ENCODE assay signal across 27 mouse cellular contexts in genomic region chr4:154109850-154110243, GRCm38 (mm10). TPM values are rescaled to one million over a fixed set of nuclear protein-coding genes. Genes with fewer than 3 reads are reported as not detected.
A peak's percentile ranks its signal among the peaks of the same experiment; 100 is the strongest.
DNase-seq lines count a peak whose midpoint lies in the region; ATAC-seq and TF ChIP-seq lines count a peak whose summit lies in the region.
"Had no signal": no experiment of that assay in that cellular context is flagged by ENCODE, and none has a peak within 500 bp of the region (broad histone marks: within the 10 kb centered on the region; RNA-seq: fewer than 3 reads in every experiment).

No protein-coding gene starts in this region.

- 75% methylated on average over 11 of the region's 11 CpGs for WGBS in forebrain, embryonic 15.5 days
- 91% methylated on average over 11 of the region's 11 CpGs for WGBS in forebrain, embryonic 14.5 days
- 85% methylated on average over 11 of the region's 11 CpGs for WGBS in hindbrain, embryonic 15.5 days
- 79% methylated on average over 11 of the region's 11 CpGs for WGBS in hindbrain, embryonic 14.5 days

- H3K27me3 ChIP-seq in forebrain, embryonic 15.5 days, result no peaks in the 10 kb centered on the region
- H3K27me3 ChIP-seq in forebrain, embryonic 14.5 days (replicated peaks; ENCODE audit: control insufficient read depth, insufficient read depth, low read length), result no peaks in the 10 kb centered on the region
- H3K27me3 ChIP-seq in hindbrain, embryonic 15.5 days, result 0 out of 2 replicates have a peak, but pooled peaks cover 3% of the 10 kb centered on the region
- H3K27me3 ChIP-seq in hindbrain, embryonic 14.5 days (ENCODE audit: control insufficient read depth, insufficient read depth, low read length), result 0 out of 2 replicates have a peak, but pooled peaks cover 2% of the 10 kb centered on the region

- no peak overlapping the region for H3K4me3 ChIP-seq in forebrain, embryonic 15.5 days
- no peak overlapping the region for H3K4me3 ChIP-seq in forebrain, embryonic 14.5 days (ENCODE audit: low read depth, low read length)
- H3K4me3 ChIP-seq in hindbrain, embryonic 15.5 days, result no peak overlapping the region
- H3K4me3 ChIP-seq in hindbrain, embryonic 14.5 days (replicated peaks; ENCODE audit: low read length), result no peak overlapping the region
- peak overlapping the region; percentile 13; the same call in 1 of the 2 replicates for H3K4me3 ChIP-seq in layer of hippocampus, adult 2 months
- H3K4me3 ChIP-seq: embryonic facial prominence, embryonic 12.5 days; embryonic facial prominence, embryonic 15.5 days; heart, adult 2 months; heart, embryonic 10.5 days; heart, embryonic 13.5 days had no signal

- no peaks in the 10 kb centered on the region for H3K36me3 ChIP-seq in forebrain, embryonic 15.5 days
- H3K36me3 ChIP-seq in forebrain, embryonic 14.5 days (ENCODE audit: control insufficient read depth, insufficient read depth, low read length), result no peaks in the 10 kb centered on the region
- no peaks in the 10 kb centered on the region for H3K36me3 ChIP-seq in hindbrain, embryonic 15.5 days
- no peaks in the 10 kb centered on the region for H3K36me3 ChIP-seq in hindbrain, embryonic 14.5 days (replicated peaks; ENCODE audit: control insufficient read depth, insufficient read depth)
- H3K36me3 ChIP-seq: embryonic facial prominence, embryonic 12.5 days; embryonic facial prominence, embryonic 15.5 days; heart, embryonic 10.5 days; heart, embryonic 13.5 days had no signal

- no peaks in the 10 kb centered on the region for H3K9me3 ChIP-seq in forebrain, embryonic 15.5 days
- no peaks in the 10 kb centered on the region for H3K9me3 ChIP-seq in forebrain, embryonic 14.5 days (replicated peaks; ENCODE audit: control insufficient read depth, low read length)
- H3K9me3 ChIP-seq in hindbrain, embryonic 15.5 days, result no peaks in the 10 kb centered on the region
- H3K9me3 ChIP-seq in hindbrain, embryonic 14.5 days (ENCODE audit: control insufficient read depth, low read length), result no peaks in the 10 kb centered on the region
- H3K9me3 ChIP-seq: embryonic facial prominence, embryonic 12.5 days; embryonic facial prominence, embryonic 15.5 days; heart, embryonic 10.5 days; heart, embryonic 13.5 days had no signal

- TF ChIP-seq CTCF in layer of hippocampus, adult 2 months (conservative IDR thresholded peaks at IDR 0.05), result no peak

- no peak for DNase-seq in forebrain, embryonic 14.5 days (ENCODE audit: low spot score)
- no peak for DNase-seq in hindbrain, embryonic 14.5 days (ENCODE audit: low spot score)
- DNase-seq in layer of hippocampus, adult 2 months (ENCODE audit: low spot score in 2 of 2), result no peak
- no peak for DNase-seq in layer of hippocampus, adult 9-10 months (ENCODE audit: low spot score)
- no peak for DNase-seq in thymus, postnatal 0 days (ENCODE audit: low spot score)
- DNase-seq: adrenal gland, adult 8-10 months; adrenal gland, postnatal 25 days; gastrocnemius, postnatal 36 days; heart, adult 2 months; heart, postnatal 14 days; heart, postnatal 4 days; kidney, adult 18-20 months; kidney, adult 9 months had no signal

- no peak; the same call in 1 of the 2 replicates for ATAC-seq in forebrain, embryonic 15.5 days (replicated peaks)
- no peak for ATAC-seq in forebrain, embryonic 14.5 days
- ATAC-seq in hindbrain, embryonic 15.5 days (ENCODE audit: low FRiP score, low read depth), result no peak
- no peak for ATAC-seq in hindbrain, embryonic 14.5 days (ENCODE audit: low FRiP score)
- ATAC-seq: activated CD4-positive, CD25-positive, alpha-beta regulatory T cell, adult 4 months; CD4-positive, CD25-positive, alpha-beta regulatory T cell, adult 4 months; inflammation-experienced regulatory T-cells, adult 6 months; intestine, embryonic 16.5 days had no signal

- H3K27ac ChIP-seq in forebrain, embryonic 15.5 days (replicated peaks), result peak overlapping the region; percentile 41
- no peak overlapping the region for H3K27ac ChIP-seq in forebrain, embryonic 14.5 days (ENCODE audit: low read depth, low read length)
- no peak overlapping the region for H3K27ac ChIP-seq in hindbrain, embryonic 15.5 days (replicated peaks)
- no peak overlapping the region for H3K27ac ChIP-seq in hindbrain, embryonic 14.5 days
- no peak overlapping the region for H3K27ac ChIP-seq in layer of hippocampus, adult 2 months
- H3K27ac ChIP-seq: embryonic facial prominence, embryonic 12.5 days; embryonic facial prominence, embryonic 15.5 days; heart, adult 2 months; heart, embryonic 10.5 days; heart, embryonic 13.5 days had no signal

- 0 out of 2 replicates have a peak overlapping the region, but pooled peaks have one; percentile 5 for H3K4me2 ChIP-seq in forebrain, embryonic 15.5 days (replicated peaks)
- no peak overlapping the region for H3K4me2 ChIP-seq in forebrain, embryonic 14.5 days (ENCODE audit: low read length)
- H3K4me2 ChIP-seq in hindbrain, embryonic 15.5 days, result peak overlapping the region; percentile 23; the same call in 1 of the 2 replicates
- H3K4me2 ChIP-seq in hindbrain, embryonic 14.5 days (replicated peaks), result no peak overlapping the region
- H3K4me2 ChIP-seq: embryonic facial prominence, embryonic 12.5 days; embryonic facial prominence, embryonic 15.5 days; heart, embryonic 13.5 days had no signal

- H3K9ac ChIP-seq in forebrain, embryonic 15.5 days (replicated peaks), result no peak overlapping the region
- H3K9ac ChIP-seq in forebrain, embryonic 14.5 days (ENCODE audit: low read length), result no peak overlapping the region
- no peak overlapping the region for H3K9ac ChIP-seq in hindbrain, embryonic 15.5 days
- H3K9ac ChIP-seq in hindbrain, embryonic 14.5 days, result no peak overlapping the region
- H3K9ac ChIP-seq: embryonic facial prominence, embryonic 12.5 days; embryonic facial prominence, embryonic 15.5 days; heart, embryonic 13.5 days had no signal

- H3K4me1 ChIP-seq in forebrain, embryonic 15.5 days, result peaks cover 8% of the 10 kb centered on the region; the same call in 1 of the 2 replicates
- H3K4me1 ChIP-seq in forebrain, embryonic 14.5 days (ENCODE audit: control insufficient read depth, insufficient read depth, low read length), result no peaks in the 10 kb centered on the region; the same call in 1 of the 2 replicates
- 0 out of 2 replicates have a peak, but pooled peaks cover 5% of the 10 kb centered on the region for H3K4me1 ChIP-seq in hindbrain, embryonic 15.5 days (replicated peaks)
- H3K4me1 ChIP-seq in hindbrain, embryonic 14.5 days (replicated peaks; ENCODE audit: control insufficient read depth, insufficient read depth, low read length), result no peaks in the 10 kb centered on the region

RNA-seq across cellular contexts. Expression of gene Trp73, which starts 30.2 kb away (rescaled TPM):
- polyA plus RNA-seq in forebrain, embryonic 15.5 days (2015; fragmentation: Nextera tagmentation; extraction: Ambion mirVana), result 5.6 and 5.9 TPM in 2 replicates
- polyA plus RNA-seq in forebrain, embryonic 14.5 days (2014; fragmentation: Nextera tagmentation; extraction: Ambion mirVana), result 4.6 and 5.4 TPM in 2 replicates
- 0.31 and 0.92 TPM in 2 replicates for polyA plus RNA-seq in hindbrain, embryonic 15.5 days (2015; fragmentation: Nextera tagmentation; extraction: Ambion mirVana)
- 0.68 and 0.96 TPM in 2 replicates for polyA plus RNA-seq in hindbrain, embryonic 14.5 days (2014; fragmentation: Nextera tagmentation; extraction: Ambion mirVana)
- total RNA-seq in layer of hippocampus, adult 2 months (2021), result 1 to 10 TPM; 3.3 to 3.6 TPM
- 0.55 and 0.76 TPM in 2 replicates for polyA plus RNA-seq in thymus, postnatal 0 days (2015; fragmentation: Nextera tagmentation; extraction: Ambion mirVana)
- total RNA-seq: adrenal gland, postnatal 25 days; common myeloid progenitor, adult 5-6 weeks; gastrocnemius, adult 18-20 months; gastrocnemius, postnatal 10 days; gastrocnemius, postnatal 36 days; granulocyte monocyte progenitor cell, adult 5-6 weeks; heart, adult 2 months; heart, postnatal 4 days had no signal
- polyA plus RNA-seq: activated CD4-positive, CD25-positive, alpha-beta regulatory T cell, adult 4 months; CD4-positive, CD25-positive, alpha-beta regulatory T cell, adult 4 months had no signal

RNA-seq across cellular contexts. Expression of gene Wrap73, which starts 32.3 kb away (rescaled TPM):
- polyA plus RNA-seq in forebrain, embryonic 15.5 days (2015; fragmentation: Nextera tagmentation; extraction: Ambion mirVana), result 58.3 and 62.1 TPM in 2 replicates
- 64.2 and 69.7 TPM in 2 replicates for polyA plus RNA-seq in forebrain, embryonic 14.5 days (2014; fragmentation: Nextera tagmentation; extraction: Ambion mirVana)
- 41.3 and 45.5 TPM in 2 replicates for polyA plus RNA-seq in hindbrain, embryonic 15.5 days (2015; fragmentation: Nextera tagmentation; extraction: Ambion mirVana)
- polyA plus RNA-seq in hindbrain, embryonic 14.5 days (2014; fragmentation: Nextera tagmentation; extraction: Ambion mirVana), result 35.3 and 36.3 TPM in 2 replicates
- total RNA-seq in layer of hippocampus, adult 2 months (2021), result 10 to 100 TPM; 32.4 to 33.3 TPM
- 37.0 and 38.8 TPM in 2 replicates for polyA plus RNA-seq in thymus, postnatal 0 days (2015; fragmentation: Nextera tagmentation; extraction: Ambion mirVana)

RNA-seq across cellular contexts. Expression of gene Tprgl, which starts 50.6 kb away (rescaled TPM):
- 164 and 171 TPM in 2 replicates for polyA plus RNA-seq in forebrain, embryonic 15.5 days (2015; fragmentation: Nextera tagmentation; extraction: Ambion mirVana)
- 184 and 194 TPM in 2 replicates for polyA plus RNA-seq in forebrain, embryonic 14.5 days (2014; fragmentation: Nextera tagmentation; extraction: Ambion mirVana)
- 209 and 219 TPM in 2 replicates for polyA plus RNA-seq in hindbrain, embryonic 15.5 days (2015; fragmentation: Nextera tagmentation; extraction: Ambion mirVana)
- 203 and 222 TPM in 2 replicates for polyA plus RNA-seq in hindbrain, embryonic 14.5 days (2014; fragmentation: Nextera tagmentation; extraction: Ambion mirVana)
- 100 to 1,000 TPM; 171 to 177 TPM for total RNA-seq in layer of hippocampus, adult 2 months (2021)
- 171 and 177 TPM in 2 replicates for polyA plus RNA-seq in thymus, postnatal 0 days (2015; fragmentation: Nextera tagmentation; extraction: Ambion mirVana)

Comparison
In these comparisons a context has a peak if more than half of its experiments do, and no peak if none do; other contexts are left out.
1. H3K4me2 ChIP-seq: peak in forebrain, embryonic 15.5 days (single experiment) and hindbrain, embryonic 15.5 days (single experiment); none in forebrain, embryonic 14.5 days (single experiment) and hindbrain, embryonic 14.5 days (single experiment).